Mouse (Mus musculus) forebrain, embryonic 12.5 days (tissue): ENCODE measurements at regions not wholly inside any gene's neighbourhood (a gene's known extent, or its start where the extent isn't known, plus 50 kb on each side); places are given as distances from the start of the nearest gene placed in this dataset.
"Not testable (repeated sequence)": the region's sequence is repeated elsewhere in the genome, so short reads cannot be mapped to it uniquely, and the experiment has no call there.

ENCODE experiments used
- ATAC-seq: fragments of 200-750 bp; cut with Nextera tagmentation; 2 replicates; pipeline ENCODE4 v1.8.0; 2017; ENCODE audit warnings: moderate TSS enrichment; ENCODE audit not compliant: low FRiP score
- H3K27ac ChIP-seq: fragments of 300-500 bp; sonication (generic); 2 replicates; pipeline ENCODE4 v1.5.1; 2016; ENCODE audit warnings: mild to moderate bottlenecking
- H3K27me3 ChIP-seq: fragments of 300-500 bp; sonication (generic); 2 replicates; pipeline ENCODE4 v1.6.1; 2016; ENCODE audit warnings: mild to moderate bottlenecking
- H3K36me3 ChIP-seq: fragments of 300-500 bp; sonication (generic); replicated peaks from 2 replicates; pipeline ENCODE4 v1.6.1; 2016; ENCODE audit warnings: mild to moderate bottlenecking
- H3K4me1 ChIP-seq: fragments of 300-500 bp; sonication (generic); 2 replicates; pipeline ENCODE4 v1.6.1; 2016
- H3K4me2 ChIP-seq: fragments of 300-500 bp; sonication (generic); 2 replicates; pipeline ENCODE4 v1.6.1; 2016; ENCODE audit warnings: mild to moderate bottlenecking, moderate library complexity
- H3K4me3 ChIP-seq: fragments of 300-500 bp; sonication (generic); replicated peaks from 2 replicates; pipeline ENCODE4 v1.5.1; 2016; ENCODE audit warnings: mild to moderate bottlenecking
- H3K9ac ChIP-seq: fragments of 300-500 bp; sonication (generic); 2 replicates; pipeline ENCODE4 v1.6.1; 2016; ENCODE audit warnings: mild to moderate bottlenecking
- H3K9me3 ChIP-seq: fragments of 300-500 bp; sonication (generic); 2 replicates; pipeline ENCODE4 v1.6.1; 2016
- WGBS: fragments of 180-500 bp; shearing (Covaris S2); methylation state at CpG from one replicate; pipeline ENCODE4 v1.1.7; 2016; 5-methylcytosine and 5-hydroxymethylcytosine counted together

DNA sequence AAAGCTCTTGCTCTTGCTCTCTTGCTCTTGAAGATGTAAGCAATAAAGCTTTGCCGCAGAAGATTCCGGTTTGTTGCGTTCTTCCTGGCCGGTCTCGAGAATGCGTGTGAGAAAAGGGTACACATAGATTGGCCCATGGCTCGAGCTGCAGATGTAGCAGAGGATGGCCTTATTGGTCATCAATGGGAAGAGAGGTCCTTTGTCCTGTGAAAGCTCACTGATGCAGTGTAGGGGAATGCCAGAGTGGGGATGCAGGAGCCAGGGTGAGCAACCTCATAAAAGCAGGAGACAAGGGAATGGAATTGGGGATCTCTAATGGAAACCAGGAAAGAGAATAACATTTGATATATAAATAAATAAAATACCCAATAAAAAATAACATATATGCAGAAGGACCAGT lies 63.7 kb upstream of the Prl2c3 start:
- H3K36me3 ChIP-seq, H3K4me1 ChIP-seq, H3K4me3 ChIP-seq, ATAC-seq, H3K9ac ChIP-seq, H3K27me3 ChIP-seq, H3K27ac ChIP-seq, H3K4me2 ChIP-seq: not testable (repeated sequence)
- H3K9me3 ChIP-seq = peaks cover 48% of the 10 kb centered on the region
- WGBS = 88% methylated on average over 7 of the region's 7 CpGs

DNA sequence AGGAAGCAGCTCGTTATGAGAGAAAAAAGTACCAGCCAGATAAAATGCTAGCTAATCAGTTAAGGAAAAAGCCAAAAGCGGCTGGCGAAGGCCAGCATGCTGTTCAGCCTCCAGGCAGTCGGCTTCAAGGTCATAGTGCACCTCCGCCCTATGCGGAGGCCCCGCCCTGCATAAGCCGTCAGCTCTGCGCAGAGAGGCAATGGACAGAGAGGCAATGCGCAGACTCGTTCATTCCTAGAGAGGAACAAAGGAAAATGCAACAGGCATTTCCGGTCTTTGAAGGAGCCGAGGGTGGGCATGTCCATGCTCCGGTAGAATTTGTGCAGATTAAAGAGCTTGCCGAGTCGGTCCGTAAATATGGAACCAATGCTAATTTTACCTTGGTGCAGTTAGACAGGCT lies 61.1 kb upstream of the Prl2c3 start:
- not testable (repeated sequence) for H3K4me3 ChIP-seq, H3K27me3 ChIP-seq, H3K4me2 ChIP-seq, H3K27ac ChIP-seq, H3K4me1 ChIP-seq, H3K9ac ChIP-seq, ATAC-seq, H3K36me3 ChIP-seq
- WGBS = 97% methylated on average over 16 of the region's 17 CpGs
- peaks cover 66% of the 10 kb centered on the region for H3K9me3 ChIP-seq

DNA sequence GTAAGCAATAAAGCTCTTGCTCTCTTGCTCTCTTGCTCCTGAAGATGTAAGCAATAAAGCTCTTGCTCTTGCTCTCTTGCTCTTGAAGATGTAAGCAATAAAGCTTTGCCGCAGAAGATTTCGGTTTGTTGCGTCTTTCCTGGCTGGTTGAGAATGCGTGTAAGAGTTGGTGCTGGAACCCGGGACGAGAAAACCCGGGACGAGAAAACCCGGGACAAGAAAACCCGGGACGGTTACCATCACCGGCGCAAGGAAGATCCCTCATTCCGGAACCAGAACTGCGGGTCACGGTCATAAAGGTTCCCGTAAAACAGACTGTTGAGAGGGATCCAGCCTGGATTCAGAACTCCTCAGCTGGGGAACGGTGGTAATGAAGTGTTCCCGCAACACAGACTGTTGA lies 60.1 kb upstream of the Prl2c3 start:
- H3K4me1 ChIP-seq, H3K27ac ChIP-seq, H3K9ac ChIP-seq, H3K4me2 ChIP-seq, H3K27me3 ChIP-seq, H3K4me3 ChIP-seq, H3K36me3 ChIP-seq, ATAC-seq: not testable (repeated sequence)
- H3K9me3 ChIP-seq = peaks cover 58% of the 10 kb centered on the region
- WGBS = 94% methylated on average over 19 of the region's 19 CpGs
